Mouse (Mus musculus) ES-Bruce4 (cell line): ENCODE measurements around the gene Miox.

ENCODE experiments used
- CTCF ChIP-seq: IDR thresholded peaks from one replicate; pipeline ENCODE4 v1.8.1; 2011; ENCODE audit warnings: low read depth, low read length
- EP300 ChIP-seq: IDR thresholded peaks from 2 replicates; pipeline ENCODE4 v1.6.1; 2011; ENCODE audit warnings: low read depth, low read length; ENCODE audit not compliant: insufficient read depth
- POLR2A ChIP-seq: IDR thresholded peaks from one replicate; pipeline ENCODE4 v1.8.1; 2011; ENCODE audit warnings: low read length; ENCODE audit not compliant: insufficient read depth

- no peak for TF ChIP-seq POLR2A
- TF ChIP-seq CTCF: no peak
- no peak for TF ChIP-seq EP300
Measured at GRCm38 (mm10) chr15:89372536-89372935, 38.3 kb downstream of the Miox start.
